Mouse (Mus musculus): ENCODE measurements at regions not wholly inside any gene's neighbourhood (a gene's known extent, or its start where the extent isn't known, plus 50 kb on each side); places are given as distances from the start of the nearest gene placed in this dataset.

GRCm38 (mm10) chr11:19145263-19145662 lies 126.5 kb upstream of the Meis1 start:
- TF ChIP-seq CTCF (IDR thresholded peaks at IDR 0.05; ENCODE audit: control insufficient read depth, insufficient read depth, insufficient replicate concordance, low read depth, low read length) (no peak), POLR2A (IDR thresholded peaks at IDR 0.05; ENCODE audit: control insufficient read depth, low read depth, low read length) (no peak)

Measured in testis, adult 2 months (tissue).